Mouse (Mus musculus): Measurements from ENCODE around the gene Kdm5a.

DNA sequence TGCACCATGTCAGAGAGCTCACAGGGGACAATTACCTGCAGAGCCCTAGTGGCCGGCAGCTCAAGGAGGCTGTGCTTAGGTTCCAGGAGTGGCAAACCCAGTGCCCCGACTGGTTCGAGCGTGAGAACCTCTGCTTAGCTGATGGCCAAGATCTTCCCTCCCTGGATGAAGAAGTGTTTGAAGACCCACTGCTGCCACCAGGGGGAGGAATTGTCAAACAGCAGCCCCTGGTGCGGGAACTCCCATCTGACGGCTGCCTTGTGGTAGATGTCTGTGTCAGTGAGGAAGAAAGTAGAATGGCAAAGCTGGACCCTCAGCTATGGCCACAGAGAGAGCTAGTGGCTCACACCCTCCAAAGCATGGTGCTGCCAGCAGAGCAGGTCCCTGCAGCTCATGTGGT is 117.6 kb downstream of the Kdm5a start:
- TF ChIP-seq CTCF (IDR thresholded peaks at IDR 0.05; ENCODE audit: control insufficient read depth, insufficient read depth, insufficient read length) (peak; percentile 18), MAX (IDR thresholded peaks at IDR 0.05) (no peak)
